8 mouse cellular contexts compared by ENCODE assay signal in the genomic region with DNA sequence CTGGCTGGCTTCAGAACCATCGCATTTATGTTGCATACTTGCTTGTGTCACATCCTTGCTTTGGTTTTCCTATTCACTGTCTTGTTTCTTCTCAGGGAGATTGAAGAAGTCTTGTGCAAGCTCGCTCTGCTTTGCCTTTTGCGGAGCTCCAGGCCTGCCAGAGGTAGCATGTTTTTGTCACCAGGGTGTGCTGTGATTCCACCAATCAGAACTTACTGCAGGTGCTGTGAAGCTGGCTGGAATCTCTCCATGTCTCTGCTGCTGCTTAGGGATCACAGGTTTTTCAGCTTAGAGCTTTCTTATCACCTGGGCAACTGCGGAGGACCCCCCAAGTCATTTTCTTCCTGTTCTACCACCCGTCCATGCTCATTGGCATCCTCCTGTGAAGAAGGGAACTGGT.
DNase-seq lines count a peak whose midpoint lies in the region; ATAC-seq and TF ChIP-seq lines count a peak whose summit lies in the region.

No protein-coding gene starts in this region.

- H3K4me1 ChIP-seq in heart, embryonic 10.5 days, result peaks cover 3% of the 10 kb centered on the region; the same call in 1 of the 2 replicates
- peaks cover 1% of the 10 kb centered on the region; the same call in 1 of the 2 replicates for H3K4me1 ChIP-seq in cortical plate, adult 2 months (ENCODE audit: control insufficient read depth, insufficient read depth, low read length)
- H3K4me1 ChIP-seq in lung, embryonic 14.5 days (ENCODE audit: insufficient read depth), result no peaks in the 10 kb centered on the region

- H3K27me3 ChIP-seq in heart, embryonic 10.5 days (ENCODE audit: insufficient read depth, poor library complexity, severe bottlenecking), result no peaks in the 10 kb centered on the region
- no peaks in the 10 kb centered on the region for H3K27me3 ChIP-seq in lung, embryonic 14.5 days (ENCODE audit: insufficient read depth, low read length)

- no peak overlapping the region for H3K9ac ChIP-seq in lung, embryonic 14.5 days

- TF ChIP-seq CTCF in cortical plate, adult 2 months (IDR thresholded peaks at IDR 0.05; ENCODE audit: extremely low read depth, insufficient read depth, low read length), result peak; percentile 64
- TF ChIP-seq CTCF in layer of hippocampus, adult 2 months (conservative IDR thresholded peaks at IDR 0.05), result peak; percentile 78
- TF ChIP-seq CTCF in lung, embryonic 14.5 days (IDR thresholded peaks at IDR 0.05; ENCODE audit: low read depth), result peak; percentile 66

- TF ChIP-seq POLR2A in cortical plate, adult 2 months (IDR thresholded peaks at IDR 0.05; ENCODE audit: extremely low read depth, insufficient read depth, low read length), result no peak

- H3K4me2 ChIP-seq in lung, embryonic 14.5 days, result no peak overlapping the region

- no peaks in the 10 kb centered on the region for H3K36me3 ChIP-seq in heart, embryonic 10.5 days
- no peaks in the 10 kb centered on the region for H3K36me3 ChIP-seq in lung, embryonic 14.5 days (ENCODE audit: insufficient read depth)

- WGBS in heart, embryonic 10.5 days, result 21% methylated on average over 5 of the region's 5 CpGs
- 12% methylated on average over 5 of the region's 5 CpGs for WGBS in lung, embryonic 14.5 days

- peak; percentile 82 for DNase-seq in heart, embryonic 10.5 days (ENCODE audit: low spot score)
- DNase-seq in heart, postnatal 25 days (ENCODE audit: low spot score), result no peak
- peak; percentile 2 to 9 for DNase-seq in heart, postnatal 14 days
- DNase-seq in layer of hippocampus, adult 2 months (ENCODE audit: low spot score in 2 of 2), result peak; percentile 57 to 66
- peak; percentile 80 for DNase-seq in lung, embryonic 14.5 days
- DNase-seq in retina, adult 2 months (ENCODE audit: low read depth, low spot score), result peak; percentile 20
- DNase-seq in c-Kit-positive CD71-positive TER-119-positive erythroid progenitor cells, embryonic 14.5 days (ENCODE audit: low spot score), result no peak

- intact Hi-C loops in heart, postnatal 25 days (cut with DNase I), result no loop called here
- intact Hi-C loops in heart, postnatal 14 days (cut with DNase I), result loop anchor here (10.0 kb wide), 1 partner anchor 1754 kb away; no protein-coding TSS in a partner anchor

- no peaks in the 10 kb centered on the region for H3K9me3 ChIP-seq in heart, embryonic 10.5 days
- H3K9me3 ChIP-seq in lung, embryonic 14.5 days (ENCODE audit: low read depth, low read length), result no peaks in the 10 kb centered on the region

- no peak overlapping the region for H3K27ac ChIP-seq in heart, embryonic 10.5 days
- no peak overlapping the region for H3K27ac ChIP-seq in cortical plate, adult 2 months (ENCODE audit: insufficient read depth, low read length)
- H3K27ac ChIP-seq in layer of hippocampus, adult 2 months, result no peak overlapping the region
- no peak overlapping the region for H3K27ac ChIP-seq in lung, embryonic 14.5 days (ENCODE audit: low read depth)

- ATAC-seq in lung, embryonic 14.5 days (ENCODE audit: insufficient read depth), result peak; percentile 87; the same call in 1 of the 2 replicates

- no peak overlapping the region for H3K4me3 ChIP-seq in heart, embryonic 10.5 days
- H3K4me3 ChIP-seq in cortical plate, adult 2 months (ENCODE audit: insufficient read depth, low read length), result no peak overlapping the region
- H3K4me3 ChIP-seq in layer of hippocampus, adult 2 months, result no peak overlapping the region
- no peak overlapping the region for H3K4me3 ChIP-seq in lung, embryonic 14.5 days (ENCODE audit: low read depth, low read length)

Comparison
In these comparisons a context has a peak if more than half of its experiments do, and no peak if none do; other contexts are left out.
1. DNase-seq: peak in heart, embryonic 10.5 days (single experiment), heart, postnatal 14 days (2 of 2), layer of hippocampus, adult 2 months (2 of 2), lung, embryonic 14.5 days (single experiment) and retina, adult 2 months (single experiment); none in heart, postnatal 25 days (single experiment) and c-Kit-positive CD71-positive TER-119-positive erythroid progenitor cells, embryonic 14.5 days (single experiment).
2. Peak in every context shown above with its lines, with median percentiles within 50 percentile points of each other: CTCF ChIP-seq.